Mouse (Mus musculus): ENCODE results near the gene Nxf1. TPM values are rescaled to one million over a fixed set of nuclear protein-coding genes. Genes with fewer than 3 reads are reported as not detected.

Gene Nxf1
- total RNA-seq, 2 experiments from 2014 or later, result 127 to 144 TPM

DNA sequence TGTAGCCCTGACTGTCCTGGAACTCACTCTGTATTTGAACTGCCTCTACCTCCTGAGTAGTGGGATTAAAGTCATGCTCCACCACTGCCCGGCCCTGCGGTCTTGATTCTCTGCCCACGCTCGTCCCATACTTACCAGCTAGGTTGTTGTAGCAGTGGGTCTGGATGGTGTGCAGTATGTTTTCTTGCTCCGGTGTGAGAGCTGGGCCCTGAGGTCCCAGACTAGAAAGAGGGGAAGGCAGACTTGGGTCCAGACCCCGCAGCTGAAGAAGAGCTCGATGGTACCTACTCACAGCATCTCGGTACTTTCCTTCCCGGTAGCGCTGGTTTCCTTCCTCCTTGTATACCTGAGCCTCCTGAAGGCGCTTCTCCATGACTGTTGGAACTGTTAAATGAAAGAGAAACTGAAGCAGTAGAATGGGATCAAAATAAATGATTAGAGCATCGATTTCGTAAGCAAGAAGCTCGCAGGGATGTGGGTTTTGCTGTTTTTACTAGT is 61.5 kb downstream of the Nxf1 start:
- DNase-seq (ENCODE audit: low spot score in 2 of 2), result no peak

GRCm38 (mm10) chr19:8818801-8819595 is 62.1 kb downstream of the Nxf1 start, which contains the start of gene Ttc9c:
Gene Ttc9c (minus strand): TSS chr19:8819333.
- DNase-seq (ENCODE audit: low spot score in 2 of 2), result peak; percentile 84 to 87

DNA sequence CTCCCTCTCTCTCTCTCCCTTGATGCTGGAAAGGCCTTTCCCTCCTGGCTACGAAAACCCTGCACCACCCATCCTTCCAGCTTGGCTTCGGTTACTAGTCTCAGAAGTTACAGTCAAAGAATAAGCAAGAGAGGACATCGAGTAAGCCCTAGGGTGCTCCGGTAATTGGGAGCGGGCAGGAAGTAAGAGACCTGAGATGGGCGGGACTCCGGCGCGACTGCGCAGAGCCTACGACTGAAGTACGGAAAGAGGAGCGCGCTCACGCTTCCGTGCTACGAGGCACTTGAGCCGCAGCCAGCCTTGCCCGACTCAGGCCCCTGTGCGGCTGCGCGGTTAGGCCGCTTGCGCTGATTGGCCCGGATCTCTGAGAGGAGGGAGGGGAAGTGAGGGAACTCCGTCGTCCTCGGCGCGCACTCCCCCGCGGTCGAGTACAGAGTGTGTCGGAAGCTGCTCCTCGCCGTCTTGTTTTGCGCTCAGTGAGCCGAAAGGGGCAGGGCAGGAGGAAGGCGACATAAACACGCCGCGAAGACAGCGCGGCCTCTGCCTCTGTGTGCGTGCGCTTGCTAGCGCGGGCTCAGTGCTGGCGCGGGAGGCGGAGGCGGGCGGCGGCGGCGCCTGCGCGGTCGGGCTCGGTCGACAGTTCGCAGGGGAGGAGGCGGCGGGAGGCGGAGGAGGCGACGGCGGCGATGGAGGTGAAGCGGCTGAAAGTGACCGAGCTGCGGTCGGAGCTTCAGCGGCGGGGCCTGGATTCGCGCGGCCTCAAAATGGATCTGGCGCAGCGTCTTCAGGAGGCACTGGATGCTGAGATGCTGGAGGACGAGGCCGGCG is 62.9 kb downstream of the Nxf1 start, which contains the start of gene Hnrnpul2:
Gene Hnrnpul2, plus strand, starts transcription at position 415 of the 828 bp plus-strand sequence.
- peak; percentile 93 to 95 for DNase-seq (ENCODE audit: low spot score in 2 of 2)

Small RNA genes within 50 kb of the gene (microRNA-seq; reads per million reads assigned to microRNA genes)
- 0 reads per million in 2 experiments for gene Mir6992 (ENCODE audit: borderline number of aligned reads in 2 of 2)

Other genes with a start within 250 kb of the Nxf1 start
- gene Slc22a8, start 165.8 kb upstream of the Nxf1 start, total RNA-seq (2021), result under 1 TPM; 0.16 to 0.33 TPM
- under 1 TPM in 1 of 2 experiments, not detected in 1; 0.17 TPM for gene Slc22a6, start 139.0 kb upstream of the Nxf1 start, total RNA-seq (2021)
- 1 to 10 TPM in 1 of 2 experiments, under 1 TPM in 1; 0.60 to 1.5 TPM for gene Chrm1, start 93.3 kb upstream of the Nxf1 start, total RNA-seq (2021)
- gene Slc3a2, start 33.7 kb upstream of the Nxf1 start, total RNA-seq (2021), result 100 to 1,000 TPM; 373 to 425 TPM
- 10 to 100 TPM; 62.4 to 66.2 TPM for gene Wdr74, start 21.2 kb upstream of the Nxf1 start, total RNA-seq (2021)
- gene 1700092M07Rik, start 16.4 kb upstream of the Nxf1 start, total RNA-seq (2021), result 1 to 10 TPM; 2.0 to 2.3 TPM
- 100 to 1,000 TPM in 1 of 2 experiments, 10 to 100 TPM in 1; 78.2 to 103 TPM for gene Stx5a, start 15.7 kb upstream of the Nxf1 start, total RNA-seq (2021)
- gene Tmem223, start 13.9 kb downstream of the Nxf1 start, total RNA-seq (2021), result 100 to 1,000 TPM; 114 to 116 TPM
- gene Tmem179b, start 17.4 kb downstream of the Nxf1 start, total RNA-seq (2021), result 10 to 100 TPM; 41.4 to 51.7 TPM
- 10 to 100 TPM; 11.3 to 12.2 TPM for gene Taf6l, start 29.3 kb downstream of the Nxf1 start, total RNA-seq (2021)
- 10 to 100 TPM; 81.3 to 97.9 TPM for gene Polr2g, start 41.5 kb downstream of the Nxf1 start, total RNA-seq (2021)
- gene Zbtb3, start 45.5 kb downstream of the Nxf1 start, total RNA-seq (2021), result 1 to 10 TPM; 2.8 to 3.1 TPM
- 10 to 100 TPM; 35.3 to 39.4 TPM for gene Ttc9c, start 62.3 kb downstream of the Nxf1 start, total RNA-seq (2021)
- gene Hnrnpul2, start 62.9 kb downstream of the Nxf1 start, total RNA-seq (2021), result 10 to 100 TPM; 62.6 to 72.1 TPM
- gene AC129217.1, start 72.7 kb downstream of the Nxf1 start, total RNA-seq (2021), result not detected
- 100 to 1,000 TPM; 144 to 158 TPM for gene Bscl2, start 80.4 kb downstream of the Nxf1 start, total RNA-seq (2021)
- 1 to 10 TPM; 5.9 to 6.9 TPM for gene Gng3, start 82.1 kb downstream of the Nxf1 start, total RNA-seq (2021)
- 1 to 10 TPM; 2.3 to 6.6 TPM for gene Lrrn4cl, start 93.7 kb downstream of the Nxf1 start, total RNA-seq (2021)
- 100 to 1,000 TPM; 178 to 202 TPM for gene Ubxn1, start 114.4 kb downstream of the Nxf1 start, total RNA-seq (2021)
- gene Uqcc3, start 123.8 kb downstream of the Nxf1 start, total RNA-seq (2021), result 10 to 100 TPM; 55.2 to 65.6 TPM
- gene Lbhd1, start 126.7 kb downstream of the Nxf1 start, total RNA-seq (2021), result 1 to 10 TPM; 6.4 to 7.1 TPM
- not detected for gene Gm49403, start 126.9 kb downstream of the Nxf1 start, total RNA-seq (2021)
- 10 to 100 TPM; 44.6 to 47.1 TPM for gene 1810009A15Rik, start 131.8 kb downstream of the Nxf1 start, total RNA-seq (2021)
- gene Gm49416, start 131.9 kb downstream of the Nxf1 start, total RNA-seq (2021), result 1 to 10 TPM; 3.2 to 9.1 TPM
- gene Ints5, start 135.9 kb downstream of the Nxf1 start, total RNA-seq (2021), result 10 to 100 TPM; 23.3 to 23.9 TPM
- gene Ganab, start 141.0 kb downstream of the Nxf1 start, total RNA-seq (2021), result 100 to 1,000 TPM; 163 to 212 TPM
- gene B3gat3, start 163.3 kb downstream of the Nxf1 start, total RNA-seq (2021), result 10 to 100 TPM; 60.5 to 65.7 TPM
- 10 to 100 TPM; 29.8 to 49.2 TPM for gene Rom1, start 172.3 kb downstream of the Nxf1 start, total RNA-seq (2021)
- gene Eml3, start 172.5 kb downstream of the Nxf1 start, total RNA-seq (2021), result 10 to 100 TPM; 41.5 to 59.5 TPM
- 10 to 100 TPM; 81.1 to 89.8 TPM for gene Mta2, start 184.8 kb downstream of the Nxf1 start, total RNA-seq (2021)
- gene Tut1, start 196.8 kb downstream of the Nxf1 start, total RNA-seq (2021), result 10 to 100 TPM; 23.1 to 26.1 TPM
- 100 to 1,000 TPM; 334 to 342 TPM for gene Eef1g, start 210.0 kb downstream of the Nxf1 start, total RNA-seq (2021)
- gene Ahnak, start 232.2 kb downstream of the Nxf1 start, total RNA-seq (2021), result 100 to 1,000 TPM in 1 of 2 experiments, 10 to 100 TPM in 1; 88.9 to 162 TPM

Measured in adrenal gland, adult 18-20 months (tissue).